Mouse (Mus musculus) G1E (cell line): ENCODE results near the gene Zfp282. TPM values are rescaled to one million over a fixed set of nuclear protein-coding genes. Genes with fewer than 3 reads are reported as not detected.

Experiments used
- ATAC-seq: 2 replicates; pipeline ENCODE4 v1.8.0; 2016; ENCODE audit warnings: mild to moderate bottlenecking; ENCODE audit not compliant: insufficient number of reproducible peaks, poor library complexity, low FRiP score, severe bottlenecking; ENCODE audit errors: extremely low read depth
- DNase-seq: peaks from one replicate; pipeline ENCODE4 v3.0.0; 2012; ENCODE audit warnings: low spot score
- H3K27me3 ChIP-seq: 2 replicates; pipeline ENCODE4 v1.6.1; 2012; ENCODE audit warnings: mild to moderate bottlenecking, low read length, inconsistent platforms; ENCODE audit not compliant: insufficient read depth
- H3K36me3 ChIP-seq: replicated peaks from 2 replicates; pipeline ENCODE3; 2012; ENCODE audit warnings: mild to moderate bottlenecking, inconsistent platforms
- H3K4me1 ChIP-seq: 2 replicates; pipeline ENCODE4 v1.6.1; 2012; ENCODE audit warnings: low read depth, low read length, inconsistent platforms, mixed read lengths; ENCODE audit not compliant: insufficient read depth
- H3K4me3 ChIP-seq: 2 replicates; pipeline ENCODE4 v1.5.1; 2012; ENCODE audit warnings: low read depth, mild to moderate bottlenecking, inconsistent platforms, low read length, moderate library complexity, mixed read lengths
- H3K9me3 ChIP-seq: replicated peaks from 2 replicates; pipeline ENCODE4 v1.6.1; 2012; ENCODE audit warnings: inconsistent platforms
- CTCF ChIP-seq: IDR thresholded peaks from 2 replicates; pipeline ENCODE4 v1.5.1; 2012; ENCODE audit warnings: low read depth, low read length, inconsistent platforms, mixed read lengths
- GATA1 ChIP-seq: IDR thresholded peaks from 2 replicates; pipeline ENCODE4 v1.6.1; 2012; ENCODE audit warnings: borderline replicate concordance, low read length, inconsistent platforms, mixed read lengths
- GATA2 ChIP-seq: IDR thresholded peaks from 2 replicates; pipeline ENCODE4 v1.6.1; 2012; ENCODE audit warnings: low read depth, low read length, inconsistent platforms, borderline replicate concordance
- POLR2AphosphoS5 ChIP-seq: IDR thresholded peaks from 2 replicates; pipeline ENCODE4 v1.6.1; 2012; ENCODE audit warnings: low read depth, low read length, inconsistent platforms; ENCODE audit not compliant: insufficient replicate concordance
- TAL1 ChIP-seq: conservative IDR thresholded peaks from 2 replicates; pipeline ENCODE4 v1.6.1; 2012; ENCODE audit warnings: low read depth, low read length, inconsistent platforms, mixed read lengths
- polyA plus RNA-seq: library from polyadenylated mRNA; stranded (reverse); fragments of >175 nt; gene quantifications from 2 replicates; pipeline ENCODE4 v1.2.3, GENCODE M21; 2012
- total RNA-seq, 2 experiments: library from RNA; stranded (forward) in 1 of 2; stranded (reverse) in 1 of 2; fragments of 200-1000 nt in 1 of 2; fragments of >200 nt in 1 of 2; fragmentation: Nextera tagmentation in 1 of 2; gene quantifications; 2 replicates each; pipeline ENCODE4 v1.2.3; 2014 to 2017

Zfp282 gene
- total and polyA plus RNA-seq, 3 experiments: 13.3 to 24.6 (median 14.3) TPM

DNA sequence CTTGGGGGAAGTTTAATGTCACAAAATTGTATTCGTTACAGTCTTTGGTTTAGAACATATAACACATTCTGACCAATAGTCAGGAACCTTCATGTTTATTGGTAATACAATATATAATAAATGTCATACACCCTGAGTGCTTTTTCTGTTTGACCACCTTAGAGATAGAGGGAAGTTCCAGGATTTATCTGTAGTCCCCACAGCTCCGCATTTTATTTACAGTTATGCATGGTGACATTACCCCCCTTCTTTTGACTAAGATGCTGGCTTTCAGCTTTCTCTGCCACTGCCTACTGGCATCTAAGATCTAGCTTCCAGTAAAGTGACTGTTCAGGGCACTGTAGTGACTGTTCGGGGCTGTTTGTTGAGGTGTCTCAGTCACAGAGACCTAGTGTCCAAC, 77.4 kb downstream of the Zfp282 start:
- Histone ChIP-seq H3K27me3 (0 out of 2 replicates have a peak, but pooled peaks cover 3% of the 10 kb centered on the region), H3K4me1 (peaks cover 24% of the 10 kb centered on the region), H3K36me3 (peaks cover 44% of the 10 kb centered on the region), H3K9me3 (no peaks in the 10 kb centered on the region), H3K4me3 (no peak overlapping the region)
- no peak for ATAC-seq
- no peak for TF ChIP-seq GATA2
- no peak for TF ChIP-seq TAL1
- no peak for TF ChIP-seq POLR2AphosphoS5
- TF ChIP-seq GATA1: no peak
- no peak for TF ChIP-seq CTCF
- no peak for DNase-seq

DNA sequence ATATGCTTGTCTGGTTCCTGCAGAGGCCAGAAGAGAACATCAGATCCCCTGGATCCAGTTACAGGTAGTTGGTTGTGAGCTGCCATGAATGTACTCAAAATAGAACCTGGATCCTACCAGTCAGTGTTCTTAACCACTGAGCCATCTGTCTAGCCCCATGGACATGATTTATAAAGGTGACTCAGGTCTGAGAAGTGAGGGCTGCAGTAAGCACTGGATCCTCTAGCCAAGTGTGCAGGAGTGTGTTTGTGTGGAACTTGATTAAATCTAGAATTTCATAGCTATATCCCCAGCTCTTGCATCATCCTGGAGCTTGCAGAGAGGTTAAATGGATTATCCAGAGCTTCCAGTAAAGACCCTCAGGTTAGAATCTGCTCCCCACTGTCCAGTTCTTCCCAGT, 80.8 kb downstream of the Zfp282 start:
- H3K9me3 ChIP-seq: no peaks in the 10 kb centered on the region
- peaks cover 74% of the 10 kb centered on the region for H3K36me3 ChIP-seq
- no peak overlapping the region for H3K4me3 ChIP-seq
- peaks cover 18% of the 10 kb centered on the region for H3K4me1 ChIP-seq
- ATAC-seq (no peak), DNase-seq (no peak)
- H3K27me3 ChIP-seq: no peaks in the 10 kb centered on the region
- no peak for TF ChIP-seq GATA1
- no peak for TF ChIP-seq TAL1
- no peak for TF ChIP-seq GATA2
- TF ChIP-seq POLR2AphosphoS5: no peak
- TF ChIP-seq CTCF: no peak

Other genes with a start within 250 kb of the Zfp282 start
- gene Pdia4, start 63.8 kb upstream of the Zfp282 start, total RNA-seq (2014; fragmentation: Nextera tagmentation): 46.6 and 55.0 TPM in 2 replicates
- gene Pdia4, start 63.8 kb upstream of the Zfp282 start, total RNA-seq (2017): 95.8 and 96.7 TPM in 2 replicates
- gene Pdia4, start 63.8 kb upstream of the Zfp282 start, polyA plus RNA-seq: 4.0 and 5.0 TPM in 2 replicates
- gene Zfp786, start 46.3 kb upstream of the Zfp282 start, total RNA-seq (2014; fragmentation: Nextera tagmentation): 2.7 and 9.3 TPM in 2 replicates
- gene Zfp786, start 46.3 kb upstream of the Zfp282 start, total RNA-seq (2017): 0.99 and 1.1 TPM in 2 replicates
- 0.20 and 0.26 TPM in 2 replicates for gene Zfp786, start 46.3 kb upstream of the Zfp282 start, polyA plus RNA-seq
- 27.5 and 32.3 TPM in 2 replicates for gene Zfp398, start 41.5 kb upstream of the Zfp282 start, total RNA-seq (2014; fragmentation: Nextera tagmentation)
- gene Zfp398, start 41.5 kb upstream of the Zfp282 start, total RNA-seq (2017): 12.6 and 15.7 TPM in 2 replicates
- 4.1 and 4.6 TPM in 2 replicates for gene Zfp398, start 41.5 kb upstream of the Zfp282 start, polyA plus RNA-seq
- gene Zfp212, start 43.3 kb downstream of the Zfp282 start, total RNA-seq (2014; fragmentation: Nextera tagmentation): 11.1 and 11.4 TPM in 2 replicates
- 7.6 and 8.2 TPM in 2 replicates for gene Zfp212, start 43.3 kb downstream of the Zfp282 start, total RNA-seq (2017)
- gene Zfp212, start 43.3 kb downstream of the Zfp282 start, polyA plus RNA-seq: 14.0 and 16.5 TPM in 2 replicates
- 6.2 and 6.5 TPM in 2 replicates for gene Zfp956, start 76.2 kb downstream of the Zfp282 start, total RNA-seq (2014; fragmentation: Nextera tagmentation)
- 5.8 and 8.6 TPM in 2 replicates for gene Zfp956, start 76.2 kb downstream of the Zfp282 start, total RNA-seq (2017)
- gene Zfp956, start 76.2 kb downstream of the Zfp282 start, polyA plus RNA-seq: 5.5 and 8.0 TPM in 2 replicates
- 27.4 and 28.0 TPM in 2 replicates for gene Zfp777, start 171.7 kb downstream of the Zfp282 start, total RNA-seq (2014; fragmentation: Nextera tagmentation)
- gene Zfp777, start 171.7 kb downstream of the Zfp282 start, total RNA-seq (2017): 22.1 and 25.4 TPM in 2 replicates
- gene Zfp777, start 171.7 kb downstream of the Zfp282 start, polyA plus RNA-seq: 69.6 and 86.8 TPM in 2 replicates
- gene Zfp746, start 209.4 kb downstream of the Zfp282 start, total RNA-seq (2014; fragmentation: Nextera tagmentation): 34.2 and 36.3 TPM in 2 replicates
- 14.8 and 16.9 TPM in 2 replicates for gene Zfp746, start 209.4 kb downstream of the Zfp282 start, total RNA-seq (2017)
- 13.2 and 16.2 TPM in 2 replicates for gene Zfp746, start 209.4 kb downstream of the Zfp282 start, polyA plus RNA-seq